Mouse (Mus musculus) small intestine, adult 2 months (tissue): ENCODE results near the gene Acap2. TPM values are rescaled to one million over a fixed set of nuclear protein-coding genes. Genes with fewer than 3 reads are reported as not detected.

ENCODE experiments used
- H3K27ac ChIP-seq: fragments of 200-500 bp; 2 replicates; pipeline ENCODE4 v1.5.1; 2012; ENCODE audit warnings: low read depth, low read length, control low read depth, inconsistent platforms; ENCODE audit not compliant: insufficient read depth
- H3K27me3 ChIP-seq: fragments of 200-500 bp; 2 replicates; pipeline ENCODE4 v1.6.1; 2012; ENCODE audit warnings: mild to moderate bottlenecking, moderate library complexity, low read length, inconsistent platforms; ENCODE audit not compliant: control insufficient read depth, insufficient read depth
- H3K36me3 ChIP-seq: fragments of 200-500 bp; 2 replicates; pipeline ENCODE4 v1.6.1; 2012; ENCODE audit warnings: mild to moderate bottlenecking, low read length, control low read depth, inconsistent platforms; ENCODE audit not compliant: control insufficient read depth, insufficient read depth
- H3K4me1 ChIP-seq: fragments of 200-500 bp; 2 replicates; pipeline ENCODE4 v1.6.1; 2012; ENCODE audit warnings: low read length, inconsistent platforms, mixed read lengths; ENCODE audit not compliant: control insufficient read depth, insufficient read depth, insufficient read length
- H3K4me3 ChIP-seq: fragments of 200-500 bp; 2 replicates; pipeline ENCODE4 v1.5.1; 2012; ENCODE audit warnings: low read depth, mild to moderate bottlenecking, control low read depth, inconsistent platforms, low read length, moderate library complexity
- CTCF ChIP-seq: fragments of 200-500 bp; IDR thresholded peaks from 2 replicates; pipeline ENCODE4 v1.5.1; 2012; ENCODE audit warnings: low read depth, mild to moderate bottlenecking, control low read depth, inconsistent platforms, low read length, moderate library complexity, mixed read lengths; ENCODE audit not compliant: insufficient replicate concordance, insufficient read length; ENCODE audit errors: extremely low read depth
- POLR2A ChIP-seq: fragments of 200-500 bp; IDR thresholded peaks from 2 replicates; pipeline ENCODE4 v1.6.1; 2012; ENCODE audit warnings: low read depth, mild to moderate bottlenecking, control low read depth, inconsistent platforms, low read length, moderate library complexity
- WGBS: fragments of 180-500 bp; shearing (Covaris S2); methylation state at CpG from one replicate; pipeline ENCODE4 v1.1.7; 2018; 5-methylcytosine and 5-hydroxymethylcytosine counted together
- polyA plus RNA-seq: library from polyadenylated mRNA; depleted of rRNA; stranded (reverse); fragments of >200 nt; gene quantifications from 2 replicates; pipeline ENCODE4 v1.2.3, GENCODE M21; 2012; rRNA removed

Gene Acap2
- polyA plus RNA-seq: 2.9 and 9.1 TPM in 2 replicates

- TF ChIP-seq POLR2A (peak; percentile 98), CTCF (no peak)
- Histone ChIP-seq H3K4me1 (no peaks in the 10 kb centered on the region; the same call in none of the 2 replicates), H3K27ac (peak within 1 kb of the TSS; percentile 87), H3K4me3 (peak within 1 kb of the TSS; percentile 91), H3K36me3 (no peaks in the 10 kb centered on the region), H3K27me3 (no peaks in the 10 kb centered on the region)
- WGBS: under 1% methylated on average over 73 of the region's 73 CpGs
These were observed at the start of gene Acap2 for GRCm38 (mm10) chr16:31200790-31201567. TSS of gene Acap2 (minus strand) at chr16:31201245.

GRCm38 (mm10) chr16:31249401-31249800 is 48.4 kb upstream of the Acap2 start:
- Histone ChIP-seq H3K27me3 (no peaks in the 10 kb centered on the region), H3K4me1 (no peaks in the 10 kb centered on the region; the same call in 1 of the 2 replicates), H3K36me3 (peaks cover 9% of the 10 kb centered on the region; the same call in 1 of the 2 replicates), H3K27ac (no peak overlapping the region), H3K4me3 (no peak overlapping the region)
- 67% methylated on average over 3 of the region's 3 CpGs for WGBS
- TF ChIP-seq CTCF (no peak), POLR2A (no peak)

GRCm38 (mm10) chr16:31248717-31249116 is 47.7 kb upstream of the Acap2 start:
- TF ChIP-seq POLR2A (no peak), CTCF (no peak)
- Histone ChIP-seq H3K36me3 (peaks cover 7% of the 10 kb centered on the region; the same call in 1 of the 2 replicates), H3K4me3 (no peak overlapping the region), H3K27me3 (no peaks in the 10 kb centered on the region), H3K27ac (no peak overlapping the region), H3K4me1 (no peaks in the 10 kb centered on the region; the same call in 1 of the 2 replicates)
- 92% methylated on average over 13 of the region's 13 CpGs for WGBS

GRCm38 (mm10) chr16:31247442-31247841 is 46.4 kb upstream of the Acap2 start:
- peaks cover 5% of the 10 kb centered on the region; the same call in 1 of the 2 replicates for H3K36me3 ChIP-seq
- TF ChIP-seq CTCF (no peak), POLR2A (no peak)
- WGBS: 22% methylated on average over 7 of the region's 7 CpGs
- peak overlapping the region; percentile 16; the same call in 1 of the 2 replicates for H3K27ac ChIP-seq
- H3K27me3 ChIP-seq: no peaks in the 10 kb centered on the region
- no peaks in the 10 kb centered on the region; the same call in 1 of the 2 replicates for H3K4me1 ChIP-seq
- H3K4me3 ChIP-seq: no peak overlapping the region

GRCm38 (mm10) chr16:31244053-31244452 is 43.0 kb upstream of the Acap2 start:
- Histone ChIP-seq H3K27me3 (no peaks in the 10 kb centered on the region), H3K4me3 (no peak overlapping the region), H3K36me3 (no peaks in the 10 kb centered on the region), H3K4me1 (no peaks in the 10 kb centered on the region; the same call in 1 of the 2 replicates), H3K27ac (no peak overlapping the region)
- WGBS: 68% methylated on average over 3 of the region's 3 CpGs
- TF ChIP-seq POLR2A (no peak), CTCF (no peak)

GRCm38 (mm10) chr16:31241433-31241832 is 40.4 kb upstream of the Acap2 start:
- 87% methylated on average over 9 of the region's 9 CpGs for WGBS
- TF ChIP-seq POLR2A (no peak), CTCF (no peak)
- no peaks in the 10 kb centered on the region for H3K36me3 ChIP-seq
- no peaks in the 10 kb centered on the region for H3K27me3 ChIP-seq
- H3K4me1 ChIP-seq: no peaks in the 10 kb centered on the region
- H3K27ac ChIP-seq: no peak overlapping the region
- no peak overlapping the region for H3K4me3 ChIP-seq

- Histone ChIP-seq H3K27me3 (no peaks in the 10 kb centered on the region), H3K36me3 (no peaks in the 10 kb centered on the region), H3K27ac (no peak overlapping the region), H3K4me3 (no peak overlapping the region), H3K4me1 (peaks cover 4% of the 10 kb centered on the region; the same call in 1 of the 2 replicates)
- 94% methylated on average over 8 of the region's 8 CpGs for WGBS
- TF ChIP-seq POLR2A (no peak), CTCF (no peak)
These were observed 39.5 kb upstream of the Acap2 start for GRCm38 (mm10) chr16:31240569-31240968.
